ENCODE assay signal across 8 mouse cellular contexts in genomic region chr16:10374254-10375011, GRCm38 (mm10). TPM values are rescaled to one million over a fixed set of nuclear protein-coding genes. Genes with fewer than 3 reads are reported as not detected.
DNase-seq lines count a peak whose midpoint lies in the region; ATAC-seq lines count a peak whose summit lies in the region.

No protein-coding gene starts in this region.

- H3K36me3 ChIP-seq in stomach, embryonic 16.5 days (ENCODE audit: control insufficient read depth, insufficient read depth, low read length), result no peaks in the 10 kb centered on the region

- no peaks in the 10 kb centered on the region for H3K9me3 ChIP-seq in stomach, embryonic 16.5 days (replicated peaks; ENCODE audit: control insufficient read depth, low read length)

- H3K4me3 ChIP-seq in stomach, embryonic 16.5 days (replicated peaks; ENCODE audit: low read length), result no peak overlapping the region

- intact Hi-C loops in gastrocnemius, postnatal 14 days (cut with DNase I; ENCODE audit: low total_unique reads), result no loop called here

- ATAC-seq in stomach, embryonic 16.5 days (ENCODE audit: insufficient read depth, low FRiP score), result peak; percentile 76; the same call in 1 of the 2 replicates
- ATAC-seq in erythroid progenitor cell, adult 5-6 weeks (replicated peaks; ENCODE audit: low FRiP score, poor library complexity, severe bottlenecking), result no peak

- peaks cover 4% of the 10 kb centered on the region; the same call in 1 of the 2 replicates for H3K4me1 ChIP-seq in stomach, embryonic 16.5 days (ENCODE audit: control insufficient read depth, insufficient read depth, low read length)

- no peaks in the 10 kb centered on the region for H3K27me3 ChIP-seq in stomach, embryonic 16.5 days (ENCODE audit: control insufficient read depth, insufficient read depth, low read length)

- peak overlapping the region; percentile 66 for H3K27ac ChIP-seq in stomach, embryonic 16.5 days (ENCODE audit: low read length)

- WGBS in stomach, embryonic 16.5 days, result 27% methylated on average over 13 of the region's 13 CpGs

- DNase-seq in gastrocnemius, postnatal 14 days, result peak; percentile 54
- no peak for DNase-seq in gastrocnemius, adult 18-20 months (ENCODE audit: low spot score)
- DNase-seq in adrenal gland, adult 8-10 months, result peak; percentile 56
- DNase-seq in gonadal fat pad, adult 2 months (ENCODE audit: low read depth), result peak; percentile 34
- peak; percentile 73 for DNase-seq in kidney, postnatal 10 days
- peak; percentile 52 for DNase-seq in lung, postnatal 25 days (ENCODE audit: low spot score)

- 0 out of 2 replicates have a peak overlapping the region, but pooled peaks have one; percentile 18 for H3K9ac ChIP-seq in stomach, embryonic 16.5 days (ENCODE audit: low read length)

- H3K4me2 ChIP-seq in stomach, embryonic 16.5 days (ENCODE audit: low read depth, low read length), result peak overlapping the region; percentile 33; the same call in 1 of the 2 replicates

RNA-seq across cellular contexts. Expression of gene Tekt5, which starts 20.9 kb away (rescaled TPM):
- total RNA-seq in gastrocnemius, postnatal 14 days (2021), result under 1 TPM in 1 of 2 experiments, not detected in 1; 0.18 TPM
- not detected for total RNA-seq in gastrocnemius, adult 18-20 months (2021)
- total RNA-seq in adrenal gland, adult 8-10 months (2022), result not detected
- polyA plus RNA-seq in gonadal fat pad, adult 2 months (2012; rRNA removed), result 3.0 and 3.5 TPM in 2 replicates
- 1.7 and 2.0 TPM in 2 replicates for polyA plus RNA-seq in stomach, embryonic 16.5 days (2015; fragmentation: Nextera tagmentation; extraction: Ambion mirVana)
- 0.84 TPM in 1 of 2 replicates, not detected in the other for total RNA-seq in erythroid progenitor cell, adult 5-6 weeks (2015; ENCODE audit: low replicate concordance)
- not detected in 2 replicates for total RNA-seq in erythroid progenitor cell, adult 5-6 weeks (2017; ENCODE audit: low replicate concordance)

RNA-seq across cellular contexts. Expression of gene Nubp1, which starts 37.3 kb away (rescaled TPM):
- total RNA-seq in gastrocnemius, postnatal 14 days (2021), result 1 to 10 TPM; 6.5 to 6.9 TPM
- total RNA-seq in gastrocnemius, adult 18-20 months (2021), result 1 to 10 TPM; 5.6 to 5.7 TPM
- total RNA-seq in adrenal gland, adult 8-10 months (2022), result 10 to 100 TPM; 25.7 to 32.1 (median 28.4) TPM
- 22.6 and 29.6 TPM in 2 replicates for polyA plus RNA-seq in gonadal fat pad, adult 2 months (2012; rRNA removed)
- polyA plus RNA-seq in stomach, embryonic 16.5 days (2015; fragmentation: Nextera tagmentation; extraction: Ambion mirVana), result 45.5 and 47.7 TPM in 2 replicates
- total RNA-seq in erythroid progenitor cell, adult 5-6 weeks (2015; ENCODE audit: low replicate concordance), result 12.6 and 21.4 TPM in 2 replicates
- total RNA-seq in erythroid progenitor cell, adult 5-6 weeks (2017; ENCODE audit: low replicate concordance), result 11.4 and 20.5 TPM in 2 replicates
